Mouse (Mus musculus) small intestine, adult 2 months (tissue): ENCODE results near the gene Zkscan1.

Source experiments
- CTCF ChIP-seq: fragments of 200-500 bp; IDR thresholded peaks from 2 replicates; pipeline ENCODE4 v1.5.1; 2012; ENCODE audit warnings: low read depth, mild to moderate bottlenecking, control low read depth, inconsistent platforms, low read length, moderate library complexity, mixed read lengths; ENCODE audit not compliant: insufficient replicate concordance, insufficient read length; ENCODE audit errors: extremely low read depth
- POLR2A ChIP-seq: fragments of 200-500 bp; IDR thresholded peaks from 2 replicates; pipeline ENCODE4 v1.6.1; 2012; ENCODE audit warnings: low read depth, mild to moderate bottlenecking, control low read depth, inconsistent platforms, low read length, moderate library complexity

GRCm38 (mm10) chr5:138080456-138080855 is 4.4 kb upstream of the Zkscan1 start:
- TF ChIP-seq CTCF (no peak), POLR2A (no peak)
